Mouse (Mus musculus): ENCODE data around the gene Gm13124.
"Not testable (repeated sequence)": the region's sequence is repeated elsewhere in the genome, so short reads cannot be mapped to it uniquely, and the experiment has no call there.

The Gm13124 gene

DNA sequence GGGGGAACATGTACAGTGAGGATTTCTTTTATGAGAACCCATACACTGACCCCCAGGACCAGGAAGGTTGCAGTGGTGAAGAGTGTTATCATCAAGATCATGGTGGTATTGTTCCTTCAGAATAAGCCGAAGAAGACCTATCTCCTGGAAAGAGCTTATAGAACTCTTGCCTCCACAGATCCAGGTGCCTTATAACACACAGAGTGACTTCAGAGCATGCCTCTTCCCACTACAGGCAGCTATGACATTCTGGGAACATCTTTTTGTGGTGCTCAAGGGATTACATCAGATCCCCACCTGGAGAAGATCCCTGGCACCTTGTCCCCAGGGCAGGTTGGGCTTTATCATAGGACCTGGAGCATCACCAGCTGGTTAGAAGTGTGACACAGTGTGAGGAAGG lies at the start of gene Gm13124:
Gene Gm13124 (minus strand): TSS at position 101 of the 400 bp plus-strand sequence.
- DNase-seq, result no peak

DNA sequence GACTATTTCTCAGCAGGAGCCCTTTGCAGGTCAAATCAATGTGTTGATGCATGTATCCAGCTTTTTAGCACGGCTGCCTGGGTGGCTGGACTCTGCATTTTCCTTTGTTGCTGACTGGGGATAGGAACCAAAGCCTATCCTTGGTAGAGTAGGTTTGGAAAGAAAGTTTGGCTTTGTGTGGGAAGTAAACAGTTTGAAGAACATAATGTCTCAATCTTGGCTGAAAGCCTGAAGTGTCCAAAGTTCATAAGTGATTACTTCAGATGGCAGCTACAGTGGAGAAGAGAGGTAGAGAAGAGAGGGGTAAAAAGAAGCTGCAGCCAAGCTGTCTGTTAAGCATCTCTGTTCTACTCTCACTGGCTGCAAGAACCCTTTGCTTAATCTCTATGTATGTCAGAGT lies 49.7 kb upstream of the Gm13124 start:
- DNase-seq, result no peak

DNA sequence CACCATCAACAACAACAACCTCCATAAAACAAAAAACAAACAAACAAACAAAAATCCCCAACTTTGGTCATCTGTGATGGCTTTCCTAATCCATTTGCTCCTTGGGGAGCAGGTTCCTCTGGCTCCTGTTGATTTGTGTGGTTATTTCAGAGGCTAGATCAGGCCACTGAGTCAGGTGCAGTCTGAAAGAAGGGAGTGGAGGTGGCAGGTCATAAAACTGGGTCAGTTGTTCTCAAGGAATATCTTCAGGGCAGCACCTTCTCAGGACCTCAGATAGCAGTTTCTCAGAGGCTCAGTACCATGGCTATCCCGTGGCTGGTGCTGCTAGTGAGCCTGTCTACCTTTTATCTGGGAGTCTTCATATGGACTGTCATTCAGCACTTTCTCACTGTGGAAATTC lies 48.5 kb upstream of the Gm13124 start, which contains the start of gene Aadacl4:
Gene Aadacl4 (plus strand): TSS at position 301 of the 400 bp plus-strand sequence.
- DNase-seq, result no peak

DNA sequence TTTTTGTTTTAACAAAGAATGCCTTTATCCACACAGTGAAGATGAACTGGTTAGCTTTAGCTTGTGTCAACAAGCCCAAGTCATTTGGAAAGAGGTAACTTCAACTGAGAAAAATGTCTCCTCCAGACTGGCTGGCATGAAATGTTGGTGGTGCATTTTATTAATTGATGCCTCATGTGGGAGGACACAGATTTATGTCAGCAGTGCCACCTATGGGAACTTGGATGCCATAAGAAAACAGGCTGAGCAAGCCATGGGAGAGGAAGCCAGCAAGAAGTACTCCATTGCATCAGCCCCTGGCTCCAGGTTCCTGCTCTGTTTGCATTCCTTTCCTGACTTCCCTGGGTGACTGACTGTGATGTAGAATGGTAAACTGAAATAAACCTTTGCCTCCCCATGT lies 27.9 kb upstream of the Gm13124 start:
- DNase-seq, result no peak

- DNase-seq, result not testable (repeated sequence)
These were observed 21.3 kb upstream of the Gm13124 start for GRCm38 (mm10) chr4:144586207-144586606.

DNA sequence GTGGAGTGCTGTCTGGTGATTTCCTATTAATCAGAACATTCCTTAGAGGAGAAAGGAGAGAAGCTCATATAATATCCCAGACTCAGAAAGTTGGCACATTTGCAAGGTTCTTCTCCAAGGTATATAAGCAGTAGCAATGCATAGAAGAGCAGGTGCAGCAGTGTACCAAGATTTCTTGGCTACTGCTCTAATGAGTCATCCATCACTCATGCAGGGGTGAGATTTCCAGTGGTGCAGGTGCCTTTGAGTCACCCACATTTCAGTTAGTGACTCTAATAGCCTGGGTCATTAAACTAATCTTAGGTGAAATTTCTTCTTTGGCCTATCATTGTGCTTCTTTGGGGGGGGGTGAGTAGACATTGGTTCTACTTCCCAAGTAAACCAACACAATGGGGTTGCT lies 2.8 kb upstream of the Gm13124 start:
- no peak for DNase-seq

DNA sequence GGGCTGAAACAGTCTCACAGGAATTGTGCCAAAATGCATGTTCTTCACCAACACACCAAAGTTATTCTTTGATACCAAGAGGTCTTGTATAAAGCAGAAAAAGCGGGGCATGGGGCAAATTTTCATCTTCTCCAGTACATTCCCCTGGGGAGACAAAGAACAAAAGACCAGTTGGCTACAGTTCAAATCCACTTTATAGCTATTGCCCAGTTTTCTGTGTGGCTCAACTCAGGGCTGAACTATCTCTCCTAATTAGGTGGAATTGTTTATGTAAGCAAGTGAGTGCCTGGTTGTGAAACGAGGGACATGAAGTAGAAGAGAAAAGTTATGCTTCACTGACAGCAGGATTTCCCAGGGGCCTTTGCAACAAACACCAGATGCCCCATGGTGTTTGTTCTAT lies 3.7 kb downstream of the Gm13124 start:
- DNase-seq, result no peak

GRCm38 (mm10) chr4:144559792-144560191 lies 5.1 kb downstream of the Gm13124 start:
- DNase-seq, result no peak

DNA sequence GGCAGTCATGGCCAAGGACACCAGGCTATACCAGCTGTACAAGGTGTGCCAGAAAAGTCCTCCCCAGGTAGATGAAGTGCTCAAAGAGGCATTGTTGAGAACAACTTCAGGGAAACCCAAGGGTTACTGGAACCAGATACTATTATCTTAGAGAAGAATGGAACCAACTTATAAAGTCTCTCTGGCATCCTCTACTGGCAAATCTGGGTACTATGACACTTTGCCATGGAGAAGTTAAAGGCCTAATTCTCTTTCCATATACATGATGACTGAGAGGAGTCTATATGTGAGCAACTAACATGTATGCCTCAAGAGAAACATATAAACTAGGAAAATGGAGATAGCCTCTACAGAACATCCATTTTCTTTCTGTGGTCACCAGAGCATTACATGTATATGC lies 13.8 kb downstream of the Gm13124 start:
- no peak for DNase-seq

DNA sequence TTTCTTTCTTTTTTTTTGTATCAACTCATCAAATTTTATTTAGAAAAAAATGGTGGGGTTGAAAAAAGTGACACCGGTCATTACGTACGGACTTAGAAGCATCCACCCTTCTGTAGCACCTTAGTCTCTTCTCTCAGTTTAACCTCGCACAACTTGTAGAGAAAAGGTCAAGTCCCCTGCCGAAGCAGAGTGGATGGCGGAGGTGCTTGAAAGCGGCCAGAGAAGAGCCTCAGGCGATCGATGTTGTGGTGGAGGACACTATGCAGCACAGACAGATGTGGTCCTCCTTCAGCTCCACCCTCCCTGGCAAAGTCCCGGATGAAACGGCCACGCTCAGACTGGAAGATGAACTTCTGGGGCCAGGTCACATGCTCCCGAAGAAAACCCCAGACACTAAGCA lies 19.6 kb downstream of the Gm13124 start:
- not testable (repeated sequence) for DNase-seq

GRCm38 (mm10) chr4:144544689-144545088 lies 20.2 kb downstream of the Gm13124 start:
- no peak for DNase-seq

- DNase-seq, result no peak
These were observed 45.4 kb downstream of the Gm13124 start, which contains the start of gene 9430007A20Rik for GRCm38 (mm10) chr4:144519522-144519921. Gene 9430007A20Rik, plus strand, starts transcription at chr4:144519822.

DNA sequence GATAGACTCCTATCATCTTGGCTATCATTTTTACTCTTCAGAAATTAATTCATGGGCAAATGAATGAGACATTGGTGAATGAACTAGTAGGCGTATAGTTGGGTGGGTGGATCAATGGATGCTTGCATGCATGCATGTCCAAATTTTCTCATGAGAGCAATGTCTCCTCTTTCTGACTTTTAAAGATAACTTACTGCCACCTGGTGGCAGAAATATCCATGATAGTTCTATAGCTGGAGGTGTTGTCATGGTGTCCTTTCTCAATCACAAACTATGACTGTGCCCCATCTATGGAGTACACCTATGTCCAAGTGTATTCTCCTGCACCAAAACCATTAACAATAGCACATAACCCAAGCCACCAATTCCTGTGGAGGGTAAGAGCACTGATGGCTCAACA lies 58.4 kb downstream of the Gm13124 start:
- no peak for DNase-seq
